Mouse (Mus musculus): Measurements from ENCODE around the gene Eif4e. TPM values are rescaled to one million over a fixed set of nuclear protein-coding genes. Genes with fewer than 3 reads are reported as not detected.
A peak's percentile ranks its signal among the peaks of the same experiment; 100 is the strongest.

Gene Eif4e
- total and polyA plus RNA-seq, 2 experiments = 12.8 to 18.2 TPM

DNA sequence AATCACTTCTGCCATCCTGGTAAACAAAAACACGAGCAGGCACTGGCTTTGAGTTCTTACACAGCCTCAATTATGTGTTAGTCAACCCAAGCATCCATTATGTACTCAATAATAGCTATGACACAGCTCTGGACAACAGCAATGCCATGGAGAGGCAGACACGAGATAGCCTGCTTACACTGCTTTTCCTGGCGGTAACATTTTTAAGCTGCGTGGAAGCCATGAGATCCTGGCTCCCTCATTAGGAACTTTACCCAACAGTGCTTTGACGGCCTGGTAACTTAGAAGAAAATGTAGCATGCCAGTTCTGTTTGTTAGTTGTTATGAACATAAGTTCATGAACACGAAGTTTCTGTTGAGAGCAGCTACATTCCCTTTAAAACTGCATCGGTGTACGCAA lies 485 bp upstream of the Eif4e start:
- no peaks in the 10 kb centered on the region for H3K36me3 ChIP-seq (ENCODE audit: control insufficient read depth, insufficient read depth, low read length)
- no peak overlapping the region for H3K9ac ChIP-seq (ENCODE audit: low read depth, low read length)
- no peak overlapping the region for H3K27ac ChIP-seq (replicated peaks; ENCODE audit: insufficient read depth, low read depth, low read length)
- DNase-seq (ENCODE audit: extremely low read depth, low read depth, low spot score) = peak; percentile 14
- peaks cover 6% of the 10 kb centered on the region; the same call in 1 of the 2 replicates for H3K79me2 ChIP-seq (ENCODE audit: control insufficient read depth, insufficient read depth, low read length)
- no peaks in the 10 kb centered on the region for H3K27me3 ChIP-seq (ENCODE audit: control insufficient read depth, insufficient read depth, low read length)
- TF ChIP-seq CTCF (IDR thresholded peaks at IDR 0.05; ENCODE audit: low read depth, low read length) = no peak
- TF ChIP-seq POLR2A (IDR thresholded peaks at IDR 0.05; ENCODE audit: extremely low read depth, insufficient read depth, low read length) = no peak
- 75% methylated on average over 8 of the region's 8 CpGs for WGBS
- H3K4me1 ChIP-seq (ENCODE audit: control insufficient read depth, insufficient read depth, low read length) = peaks cover 9% of the 10 kb centered on the region
- no peak overlapping the region for H3K4me3 ChIP-seq (ENCODE audit: insufficient read depth, low read depth, low read length)

DNA sequence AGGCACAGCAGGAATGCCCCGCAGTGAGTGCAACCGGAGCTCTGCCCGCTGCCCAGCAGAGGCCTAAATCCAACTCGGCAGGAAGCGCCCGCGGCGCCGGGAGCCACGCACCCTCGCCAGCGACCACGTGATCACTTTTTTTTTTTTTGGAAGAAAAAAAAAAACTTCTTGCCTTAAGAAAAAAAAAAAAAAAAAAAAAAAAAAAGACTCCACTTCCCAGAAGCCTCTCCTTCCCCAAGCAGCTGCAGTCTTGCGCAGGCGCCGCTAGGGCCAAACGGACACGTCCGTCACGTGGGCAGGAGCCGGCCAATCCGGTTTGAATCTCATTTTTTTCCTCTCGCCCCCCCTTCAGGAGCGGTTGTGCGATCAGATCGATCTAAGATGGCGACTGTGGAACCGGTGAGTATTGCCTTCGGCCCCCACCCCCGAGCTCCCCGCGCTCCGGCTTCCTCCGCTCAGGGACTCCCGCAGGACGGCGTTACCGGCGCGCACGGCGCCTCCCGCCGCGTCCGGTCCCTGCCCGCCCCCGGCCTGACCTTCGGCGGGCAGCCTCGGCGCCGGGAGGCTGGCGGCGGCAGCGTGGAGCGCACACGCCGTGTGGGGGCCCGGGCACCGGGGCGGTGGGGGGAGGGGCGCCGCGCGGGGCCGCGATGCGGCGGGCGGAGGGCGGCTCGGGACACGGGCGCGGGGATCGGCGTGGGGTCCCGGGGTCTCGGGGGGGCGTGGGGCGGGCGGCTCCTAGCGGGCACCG lies 1.1 kb downstream of the Eif4e start:
- H3K36me3 ChIP-seq (ENCODE audit: control insufficient read depth, insufficient read depth, low read length) = no peaks in the 10 kb centered on the region
- no peaks in the 10 kb centered on the region for H3K27me3 ChIP-seq (ENCODE audit: control insufficient read depth, insufficient read depth, low read length)
- H3K4me1 ChIP-seq (ENCODE audit: control insufficient read depth, insufficient read depth, low read length) = peaks cover 17% of the 10 kb centered on the region
- WGBS = 1% methylated on average over 79 of the region's 85 CpGs
- TF ChIP-seq CTCF (IDR thresholded peaks at IDR 0.05; ENCODE audit: low read depth, low read length) (no peak), POLR2A (IDR thresholded peaks at IDR 0.05; ENCODE audit: extremely low read depth, insufficient read depth, low read length) (peak; percentile 90)
- peak overlapping the region; percentile 95 for H3K4me3 ChIP-seq (ENCODE audit: insufficient read depth, low read depth, low read length)
- DNase-seq (ENCODE audit: extremely low read depth, low read depth, low spot score) = peak; percentile 95
- H3K9ac ChIP-seq (ENCODE audit: low read depth, low read length) = peak overlapping the region; percentile 96
- H3K79me2 ChIP-seq (ENCODE audit: control insufficient read depth, insufficient read depth, low read length) = peaks cover 6% of the 10 kb centered on the region; the same call in 1 of the 2 replicates
- H3K27ac ChIP-seq (replicated peaks; ENCODE audit: insufficient read depth, low read depth, low read length) = peak overlapping the region; percentile 87

DNA sequence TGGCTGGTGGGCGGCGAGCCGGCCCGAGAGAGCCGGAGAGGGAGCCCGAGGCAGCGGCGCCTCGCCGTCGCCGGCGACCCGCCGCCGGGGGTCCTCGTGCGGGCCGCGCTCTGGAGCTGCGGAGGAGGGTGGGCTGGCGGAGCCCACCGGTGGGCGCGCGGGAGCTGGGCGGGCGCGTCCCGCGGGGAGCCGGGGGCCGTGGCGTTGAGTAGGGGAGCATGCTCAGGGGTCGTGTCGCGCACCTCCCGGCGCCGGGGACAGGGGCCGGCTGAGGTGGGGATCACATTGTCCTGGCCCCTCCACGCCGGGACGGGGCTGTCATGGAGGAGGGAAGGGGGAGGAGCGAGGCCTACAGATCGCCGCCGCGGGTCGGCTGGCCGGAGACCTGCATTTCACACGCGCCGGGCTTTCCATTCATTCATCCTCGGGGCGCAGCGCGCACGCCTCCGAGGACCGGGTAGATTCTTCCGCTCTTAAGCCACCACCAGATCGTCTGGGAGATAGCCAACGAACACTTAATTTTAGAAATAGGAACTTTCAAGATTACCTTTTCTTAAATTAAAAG lies 1.8 kb downstream of the Eif4e start:
- H3K27ac ChIP-seq (replicated peaks; ENCODE audit: insufficient read depth, low read depth, low read length) = no peak overlapping the region
- H3K4me1 ChIP-seq (ENCODE audit: control insufficient read depth, insufficient read depth, low read length) = peaks cover 19% of the 10 kb centered on the region
- H3K36me3 ChIP-seq (ENCODE audit: control insufficient read depth, insufficient read depth, low read length) = no peaks in the 10 kb centered on the region
- DNase-seq (ENCODE audit: extremely low read depth, low read depth, low spot score) = peak; percentile 39
- no peaks in the 10 kb centered on the region for H3K27me3 ChIP-seq (ENCODE audit: control insufficient read depth, insufficient read depth, low read length)
- peak overlapping the region; percentile 96 for H3K9ac ChIP-seq (ENCODE audit: low read depth, low read length)
- TF ChIP-seq CTCF (IDR thresholded peaks at IDR 0.05; ENCODE audit: low read depth, low read length) = no peak
- no peak for TF ChIP-seq POLR2A (IDR thresholded peaks at IDR 0.05; ENCODE audit: extremely low read depth, insufficient read depth, low read length)
- H3K79me2 ChIP-seq (ENCODE audit: control insufficient read depth, insufficient read depth, low read length) = peaks cover 10% of the 10 kb centered on the region; the same call in 1 of the 2 replicates
- H3K4me3 ChIP-seq (ENCODE audit: insufficient read depth, low read depth, low read length) = peak overlapping the region; percentile 95
- under 1% methylated on average over 56 of the region's 64 CpGs for whole genome bisulfite sequencing

DNA sequence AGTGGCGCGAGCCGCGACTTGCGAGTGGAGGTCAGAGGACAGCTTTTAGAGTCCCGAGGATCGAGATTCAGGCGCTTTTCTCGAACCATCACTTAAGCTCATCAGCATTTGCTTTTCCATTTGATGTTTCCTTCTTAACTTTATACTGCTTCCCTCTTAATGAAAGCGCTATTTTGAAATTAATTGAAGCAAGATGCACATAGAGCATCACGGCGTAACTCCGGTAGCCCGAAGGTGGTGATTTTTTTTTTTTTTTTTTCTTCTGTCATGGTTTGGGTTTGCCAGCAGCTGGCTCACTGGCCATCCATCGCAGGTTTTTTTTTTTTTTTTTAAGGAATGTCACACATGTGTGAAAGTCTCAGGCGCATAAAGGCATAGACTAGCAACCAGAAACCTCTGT lies 2.3 kb downstream of the Eif4e start:
- DNase-seq (ENCODE audit: extremely low read depth, low read depth, low spot score) = no peak
- TF ChIP-seq CTCF (IDR thresholded peaks at IDR 0.05; ENCODE audit: low read depth, low read length) (no peak), POLR2A (IDR thresholded peaks at IDR 0.05; ENCODE audit: extremely low read depth, insufficient read depth, low read length) (no peak)
- H3K4me1 ChIP-seq (ENCODE audit: control insufficient read depth, insufficient read depth, low read length) = peaks cover 19% of the 10 kb centered on the region
- H3K79me2 ChIP-seq (ENCODE audit: control insufficient read depth, insufficient read depth, low read length) = peaks cover 10% of the 10 kb centered on the region; the same call in 1 of the 2 replicates
- no peaks in the 10 kb centered on the region for H3K27me3 ChIP-seq (ENCODE audit: control insufficient read depth, insufficient read depth, low read length)
- H3K4me3 ChIP-seq (ENCODE audit: insufficient read depth, low read depth, low read length) = peak overlapping the region; percentile 95
- no peaks in the 10 kb centered on the region for H3K36me3 ChIP-seq (ENCODE audit: control insufficient read depth, insufficient read depth, low read length)
- 7% methylated on average over 16 of the region's 16 CpGs for WGBS
- no peak overlapping the region for H3K27ac ChIP-seq (replicated peaks; ENCODE audit: insufficient read depth, low read depth, low read length)
- H3K9ac ChIP-seq (ENCODE audit: low read depth, low read length) = no peak overlapping the region

DNA sequence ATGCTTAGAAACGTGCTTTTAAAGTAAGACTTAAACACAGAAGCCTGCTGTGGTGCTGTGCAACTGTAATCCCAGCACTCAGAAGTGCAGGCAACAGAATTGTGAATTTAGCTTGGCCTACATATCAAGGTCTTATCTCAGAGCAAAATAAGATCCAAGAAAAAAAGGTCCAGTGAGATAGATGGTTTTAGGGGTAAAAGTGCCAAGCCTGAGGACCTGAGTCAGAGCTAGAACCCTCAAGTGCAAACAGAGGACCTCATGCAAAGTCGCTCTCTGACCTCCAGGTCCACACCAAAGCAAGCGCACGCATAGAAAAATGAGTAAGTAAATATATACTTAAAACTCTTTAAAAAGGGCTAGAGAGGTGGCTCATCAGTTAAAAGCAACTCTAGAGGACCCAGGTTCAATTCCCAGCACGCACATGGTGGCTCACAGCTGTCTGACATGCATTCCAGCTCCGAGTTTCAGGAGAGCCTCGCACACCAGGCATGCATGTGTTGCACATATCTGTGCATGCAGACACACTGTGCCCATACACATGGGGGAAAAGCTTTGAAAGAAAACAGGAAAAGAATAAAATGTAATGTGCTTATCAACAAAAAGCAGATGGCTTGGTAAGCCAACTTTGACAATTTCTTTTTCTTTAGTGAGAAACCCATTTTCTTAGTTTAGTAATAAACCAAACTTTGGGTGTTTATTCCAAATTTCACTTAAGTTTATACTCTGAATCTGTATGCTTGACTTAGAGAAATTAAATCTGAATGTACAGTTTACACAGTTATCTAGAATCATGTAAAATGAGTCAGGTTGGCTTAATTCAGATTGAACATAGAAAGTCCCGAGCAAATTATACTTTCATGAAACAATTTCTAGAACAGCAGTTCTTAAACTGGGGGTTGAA lies 4.8 kb downstream of the Eif4e start:
- peak; percentile 37 for DNase-seq (ENCODE audit: extremely low read depth, low read depth, low spot score)
- TF ChIP-seq CTCF (IDR thresholded peaks at IDR 0.05; ENCODE audit: low read depth, low read length) (no peak), POLR2A (IDR thresholded peaks at IDR 0.05; ENCODE audit: extremely low read depth, insufficient read depth, low read length) (no peak)
- Histone ChIP-seq H3K9ac (ENCODE audit: low read depth, low read length) (no peak overlapping the region), H3K27me3 (ENCODE audit: control insufficient read depth, insufficient read depth, low read length) (no peaks in the 10 kb centered on the region), H3K79me2 (ENCODE audit: control insufficient read depth, insufficient read depth, low read length) (peaks cover 19% of the 10 kb centered on the region; the same call in 1 of the 2 replicates), H3K4me3 (ENCODE audit: insufficient read depth, low read depth, low read length) (no peak overlapping the region), H3K27ac (replicated peaks; ENCODE audit: insufficient read depth, low read depth, low read length) (no peak overlapping the region), H3K4me1 (ENCODE audit: control insufficient read depth, insufficient read depth, low read length) (peaks cover 18% of the 10 kb centered on the region), H3K36me3 (ENCODE audit: control insufficient read depth, insufficient read depth, low read length) (no peaks in the 10 kb centered on the region)
- 42% methylated on average over 8 of the region's 8 CpGs for WGBS

Measured in liver, adult 2 months (tissue).